Mouse (Mus musculus) intestine, embryonic 14.5 days (tissue): ENCODE data around the gene Myh11. TPM values are rescaled to one million over a fixed set of nuclear protein-coding genes. Genes with fewer than 3 reads are reported as not detected.

Source experiments
- ATAC-seq: fragments of 200-750 bp; cut with Nextera tagmentation; replicated peaks from 2 replicates; pipeline ENCODE4 v1.8.0; 2017; ENCODE audit warnings: low read depth, moderate number of reproducible peaks, moderate TSS enrichment, moderate library complexity; ENCODE audit not compliant: low FRiP score, low TSS enrichment
- DNase-seq: peaks from one replicate; pipeline ENCODE4 v3.0.0-alpha.2; 2018; ENCODE audit warnings: low spot score
- H3K27ac ChIP-seq: fragments of 300-500 bp; sonication (generic); 2 replicates; pipeline ENCODE4 v1.5.1; 2014; ENCODE audit warnings: low read depth, mild to moderate bottlenecking, control low read depth
- H3K27me3 ChIP-seq: fragments of 300-500 bp; sonication (generic); replicated peaks from 2 replicates; pipeline ENCODE4 v1.6.1; 2014; ENCODE audit warnings: low read length, control low read depth; ENCODE audit not compliant: control insufficient read depth, insufficient read depth
- H3K36me3 ChIP-seq: fragments of 300-500 bp; sonication (generic); 2 replicates; pipeline ENCODE4 v1.6.1; 2014; ENCODE audit warnings: low read length, control low read depth; ENCODE audit not compliant: control insufficient read depth, insufficient read depth
- H3K4me1 ChIP-seq: fragments of 300-500 bp; sonication (generic); replicated peaks from 2 replicates; pipeline ENCODE4 v1.6.1; 2014; ENCODE audit warnings: low read length, control low read depth, mixed read lengths; ENCODE audit not compliant: control insufficient read depth, insufficient read depth
- H3K4me2 ChIP-seq: fragments of 300-500 bp; sonication (generic); 2 replicates; pipeline ENCODE4 v1.6.1; 2014; ENCODE audit warnings: low read length
- H3K4me3 ChIP-seq: fragments of 300-500 bp; sonication (generic); 2 replicates; pipeline ENCODE4 v1.5.1; 2014; ENCODE audit warnings: low read depth, low read length, control low read depth, mixed read lengths
- H3K9ac ChIP-seq: fragments of 300-500 bp; sonication (generic); 2 replicates; pipeline ENCODE4 v1.6.1; 2014; ENCODE audit warnings: mild to moderate bottlenecking, low read length
- H3K9me3 ChIP-seq: fragments of 300-500 bp; sonication (generic); 2 replicates; pipeline ENCODE4 v1.6.1; 2016; ENCODE audit warnings: low read length, control low read depth; ENCODE audit not compliant: control insufficient read depth
- WGBS: fragments of 180-500 bp; shearing (Covaris S2); extraction: QIAGEN DNeasy Blood & Tissue Kit; methylation state at CpG from one replicate; pipeline ENCODE4 v1.1.7; 2014; 5-methylcytosine and 5-hydroxymethylcytosine counted together
- microRNA counts: library from miRNA; unstranded; fragments of <30 nt; microRNA quantifications from one replicate; lab custom pipeline; 2016
- microRNA-seq: library from miRNA; unstranded; fragments of <30 nt; microRNA quantifications from one replicate; pipeline ENCODE4, GENCODE M21; 2016
- polyA plus RNA-seq: library from polyadenylated mRNA; unstranded; fragments of >200 nt; fragmentation: Nextera tagmentation; extraction: Ambion mirVana; gene quantifications from 2 replicates; pipeline ENCODE4 v1.2.1, GENCODE M21; 2014

Myh11 gene
- polyA plus RNA-seq, 1 experiment from 2014 or later: 215 TPM

DNA sequence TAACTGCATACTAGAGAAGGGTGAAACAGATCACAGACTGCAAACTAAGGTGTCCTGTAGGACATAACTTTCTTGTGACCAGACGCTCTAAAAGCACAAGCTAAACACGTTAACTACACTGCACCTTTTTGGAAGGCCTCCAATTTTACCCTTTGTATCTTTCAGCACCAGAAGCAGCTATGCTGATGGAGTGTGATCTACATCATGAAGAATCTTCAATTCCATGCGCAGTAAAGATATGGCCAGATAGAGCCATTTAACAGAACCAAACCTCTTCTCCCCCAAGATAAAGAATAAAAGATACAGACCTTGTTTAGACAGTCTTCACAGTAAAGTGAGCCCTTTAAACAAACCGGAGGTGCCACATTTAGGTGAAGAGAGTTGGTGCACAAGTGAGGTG lies 139.5 kb downstream of the Myh11 start:
- Histone ChIP-seq H3K4me3 (no peak overlapping the region), H3K9me3 (no peaks in the 10 kb centered on the region), H3K4me2 (no peak overlapping the region), H3K36me3 (peaks cover 65% of the 10 kb centered on the region), H3K27me3 (no peaks in the 10 kb centered on the region), H3K9ac (no peak overlapping the region), H3K4me1 (no peaks in the 10 kb centered on the region), H3K27ac (no peak overlapping the region)
- ATAC-seq (no peak), DNase-seq (no peak)
- WGBS: 88% methylated on average over 4 of the region's 4 CpGs

DNA sequence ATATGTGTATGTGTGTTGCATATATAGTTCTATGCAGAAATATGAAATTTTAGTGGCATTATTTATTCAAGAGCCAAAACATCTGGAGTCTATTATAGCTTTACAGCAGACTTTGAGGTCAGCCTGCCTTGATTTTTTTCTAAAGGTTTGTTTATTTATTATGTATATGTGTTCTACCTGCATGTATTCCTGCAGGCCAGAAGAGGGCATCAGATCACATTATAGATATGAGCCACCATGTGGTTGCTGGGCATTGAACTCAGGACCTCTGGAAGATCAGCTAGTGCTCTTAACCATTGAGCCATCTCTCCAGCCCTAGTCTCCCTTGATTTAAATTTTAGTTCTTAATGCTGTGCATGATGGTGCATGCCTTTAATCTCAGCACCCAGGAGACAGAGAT lies 143.5 kb downstream of the Myh11 start:
- Histone ChIP-seq H3K27me3 (no peaks in the 10 kb centered on the region), H3K36me3 (peaks cover 89% of the 10 kb centered on the region), H3K9ac (no peak overlapping the region), H3K4me2 (no peak overlapping the region), H3K27ac (no peak overlapping the region), H3K9me3 (no peaks in the 10 kb centered on the region), H3K4me1 (no peaks in the 10 kb centered on the region), H3K4me3 (no peak overlapping the region)
- ATAC-seq (no peak), DNase-seq (no peak)

MicroRNAs within 50 kb of the gene (microRNA counts, 519-probe panel; counts per million panel counts)
- 3,617 counts per million, percentile 49 among the panel's probes with 10 or more counts for microRNA mmu-miR-484 (lab: Ali Mortazavi, UCI)

Small RNA genes lying within 50 kb of the gene (microRNA-seq; reads per million reads assigned to microRNA genes)
- 2,728 reads per million, percentile 86 among the genes with 10 or more reads in this experiment for gene Mir484

Other genes starting within 250 kb of the Myh11 start
- 90.8 and 98.4 TPM in 2 replicates for gene Nde1, start 128.1 kb downstream of the Myh11 start, polyA plus RNA-seq
- 16.8 and 19.0 TPM in 2 replicates for gene Marf1, start 128.0 kb downstream of the Myh11 start, polyA plus RNA-seq
- gene Fopnl, start 26.0 kb upstream of the Myh11 start, polyA plus RNA-seq: 135 and 151 TPM in 2 replicates
- gene Abcc1, start 70.2 kb upstream of the Myh11 start, polyA plus RNA-seq: 11.8 and 12.5 TPM in 2 replicates